Mouse (Mus musculus) heart, embryonic 14.5 days (tissue): ENCODE data around the gene Depdc1b. TPM values are rescaled to one million over a fixed set of nuclear protein-coding genes. Genes with fewer than 3 reads are reported as not detected.
A peak's percentile ranks its signal among the peaks of the same experiment; 100 is the strongest.

Experiments used
- ATAC-seq: fragments of 200-750 bp; cut with Nextera tagmentation; 2 replicates; pipeline ENCODE4 v1.8.0; 2017; ENCODE audit warnings: low read depth, moderate TSS enrichment; ENCODE audit not compliant: insufficient number of reproducible peaks, insufficient read depth, low FRiP score
- H3K27ac ChIP-seq, 2 experiments: fragments of 200-500 bp in 1 of 2; fragments of 300-500 bp in 1 of 2; sonication (generic) in 1 of 2; replicated peaks in 1 of 2; 2 replicates each; pipeline ENCODE4 v1.5.1; 2012 to 2014; ENCODE audit warnings: low read depth in 2 of 2, low read length in 2 of 2, control low read depth in 1 of 2, mild to moderate bottlenecking in 1 of 2, mixed read lengths in 1 of 2; ENCODE audit not compliant: control insufficient read depth in 1 of 2, insufficient read depth in 1 of 2
- H3K27me3 ChIP-seq: fragments of 300-500 bp; sonication (generic); 2 replicates; pipeline ENCODE4 v1.6.1; 2014; ENCODE audit warnings: mild to moderate bottlenecking, low read length, control low read depth; ENCODE audit not compliant: control insufficient read depth, insufficient read depth
- H3K36me3 ChIP-seq: fragments of 300-500 bp; sonication (generic); 2 replicates; pipeline ENCODE4 v1.6.1; 2014; ENCODE audit warnings: mild to moderate bottlenecking, control low read depth, low read length, mixed read lengths; ENCODE audit not compliant: control insufficient read depth, insufficient read depth
- H3K4me1 ChIP-seq, 2 experiments: fragments of 200-500 bp in 1 of 2; fragments of 300-500 bp in 1 of 2; sonication (generic) in 1 of 2; 2 replicates each; pipeline ENCODE4 v1.6.1; 2012 to 2014; ENCODE audit warnings: low read length in 2 of 2, control low read depth in 1 of 2, mixed read lengths in 1 of 2; ENCODE audit not compliant: control insufficient read depth in 2 of 2, insufficient read depth in 2 of 2
- H3K4me2 ChIP-seq: fragments of 300-500 bp; sonication (generic); 2 replicates; pipeline ENCODE4 v1.6.1; 2014; ENCODE audit warnings: mild to moderate bottlenecking, low read length
- H3K4me3 ChIP-seq, 2 experiments: fragments of 200-500 bp in 1 of 2; fragments of 300-500 bp in 1 of 2; sonication (generic) in 1 of 2; 2 replicates each; pipeline ENCODE4 v1.5.1; 2012 to 2014; ENCODE audit warnings: low read length in 2 of 2, mild to moderate bottlenecking in 2 of 2, control low read depth in 1 of 2, low read depth in 1 of 2, moderate library complexity in 1 of 2; ENCODE audit not compliant: control insufficient read depth in 1 of 2, insufficient read depth in 1 of 2
- H3K9ac ChIP-seq: fragments of 300-500 bp; sonication (generic); 2 replicates; pipeline ENCODE4 v1.6.1; 2014; ENCODE audit warnings: mild to moderate bottlenecking, low read length
- H3K9me3 ChIP-seq: fragments of 300-500 bp; sonication (generic); 2 replicates; pipeline ENCODE4 v1.6.1; 2016; ENCODE audit warnings: low read length, control low read depth; ENCODE audit not compliant: control insufficient read depth
- WGBS: fragments of 180-500 bp; shearing (Covaris S2); extraction: QIAGEN DNeasy Blood & Tissue Kit; methylation state at CpG from one replicate; pipeline ENCODE4 v1.1.7; 2014; 5-methylcytosine and 5-hydroxymethylcytosine counted together
- polyA plus RNA-seq: library from polyadenylated mRNA; unstranded; fragments of >200 nt; fragmentation: Nextera tagmentation; extraction: Ambion mirVana; gene quantifications from 2 replicates; pipeline ENCODE4 v1.2.1, GENCODE M21; 2014

Depdc1b gene
- polyA plus RNA-seq, 1 experiment from 2014 or later: 4.6 TPM

GRCm38 (mm10) chr13:108439012-108439411, 122.9 kb downstream of the Depdc1b start:
- Histone ChIP-seq H3K36me3 (no peaks in the 10 kb centered on the region), H3K9me3 (no peaks in the 10 kb centered on the region), H3K4me2 (no peak overlapping the region), H3K27me3 (no peaks in the 10 kb centered on the region), H3K4me3 (no peak overlapping the region), H3K4me1 (0 out of 4 replicates have a peak, but pooled peaks cover 0 to 4% of the 10 kb centered on the region in 2 experiments), H3K27ac (no peak overlapping the region), H3K9ac (no peak overlapping the region)
- no peak for ATAC-seq
- 94% methylated on average over 1 of the region's 1 CpGs for WGBS

DNA sequence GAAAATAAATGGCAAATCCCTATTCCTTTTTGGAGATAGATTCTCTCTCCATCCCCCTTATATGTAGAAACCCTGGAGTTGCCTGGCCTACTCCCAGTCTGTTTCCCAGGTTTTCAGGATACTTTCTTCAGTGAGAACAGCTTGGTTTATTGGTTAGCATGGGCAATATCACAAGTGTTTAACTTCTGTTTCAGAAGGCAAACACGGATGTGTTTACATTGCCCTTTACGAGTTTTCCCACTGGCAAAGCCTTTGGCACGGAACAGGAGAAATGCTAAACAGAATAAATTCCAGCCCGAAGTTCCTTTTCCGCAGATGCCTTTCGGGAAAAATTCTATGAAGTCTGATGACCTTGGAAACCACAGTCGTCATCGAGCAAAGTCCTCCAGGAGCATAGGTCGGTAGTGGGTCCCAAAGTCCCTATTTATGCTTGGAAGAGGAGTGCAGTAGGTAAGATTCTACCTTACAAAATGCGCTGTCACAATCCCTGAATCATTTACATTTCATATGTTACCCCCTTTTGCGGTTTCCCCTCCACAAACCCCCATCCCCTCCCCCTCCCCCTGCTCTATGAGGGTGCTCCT, 132.3 kb downstream of the Depdc1b start:
- no peak for ATAC-seq
- H3K4me3 ChIP-seq: no peak overlapping the region
- H3K9ac ChIP-seq: no peak overlapping the region
- H3K27ac ChIP-seq: no peak overlapping the region
- peaks cover 7 to 28% of the 10 kb centered on the region in 2 experiments for H3K4me1 ChIP-seq
- no peak overlapping the region for H3K4me2 ChIP-seq
- H3K27me3 ChIP-seq: no peaks in the 10 kb centered on the region
- H3K36me3 ChIP-seq: no peaks in the 10 kb centered on the region
- H3K9me3 ChIP-seq: no peaks in the 10 kb centered on the region
- 82% methylated on average over 11 of the region's 11 CpGs for WGBS

GRCm38 (mm10) chr13:108449116-108450097, 133.3 kb downstream of the Depdc1b start, which contains the start of gene Pde4d:
Pde4d (plus strand) TSS chr13:108449948.
- H3K9ac ChIP-seq: peak within 1 kb of the TSS; percentile 6; the same call in 1 of the 2 replicates
- no peaks in the 10 kb centered on the region for H3K9me3 ChIP-seq
- H3K27me3 ChIP-seq: no peaks in the 10 kb centered on the region
- no peak for ATAC-seq
- no peak within 1 kb of the TSS for H3K4me3 ChIP-seq
- no peaks in the 10 kb centered on the region for H3K36me3 ChIP-seq
- peaks cover 11 to 32% of the 10 kb centered on the region in 2 experiments for H3K4me1 ChIP-seq
- H3K27ac ChIP-seq: peak within 1 kb of the TSS; percentile 69 to 75
- 8% methylated on average over 10 of the region's 10 CpGs for WGBS
- H3K4me2 ChIP-seq: peak within 1 kb of the TSS; percentile 31

DNA sequence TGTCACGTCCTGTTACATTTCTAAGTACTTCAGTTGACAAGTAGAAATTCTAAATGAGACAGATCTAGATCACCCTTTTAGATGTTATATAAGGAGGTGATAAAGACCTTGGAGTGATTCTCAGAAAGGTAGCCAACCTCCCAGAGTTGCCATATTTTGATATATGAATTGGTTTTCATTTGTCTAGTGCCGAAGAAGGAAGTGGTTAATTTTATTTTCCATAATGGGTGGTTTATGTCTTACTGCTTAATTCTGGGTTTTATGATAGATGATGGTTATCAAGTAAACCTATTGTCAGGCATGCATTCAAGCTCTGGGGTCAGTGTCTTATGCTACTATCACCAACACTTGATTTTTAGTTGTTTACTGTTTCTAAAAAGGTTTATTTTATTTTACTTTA, 135.0 kb downstream of the Depdc1b start:
- Histone ChIP-seq H3K36me3 (no peaks in the 10 kb centered on the region), H3K4me1 (peaks cover 11 to 35% of the 10 kb centered on the region in 2 experiments), H3K4me2 (0 out of 2 replicates have a peak overlapping the region, but pooled peaks have one; percentile 31), H3K9ac (no peak overlapping the region), H3K9me3 (no peaks in the 10 kb centered on the region), H3K4me3 (no peak overlapping the region), H3K27ac (no peak overlapping the region), H3K27me3 (no peaks in the 10 kb centered on the region)
- WGBS: 83% methylated on average over 2 of the region's 2 CpGs
- no peak for ATAC-seq

DNA sequence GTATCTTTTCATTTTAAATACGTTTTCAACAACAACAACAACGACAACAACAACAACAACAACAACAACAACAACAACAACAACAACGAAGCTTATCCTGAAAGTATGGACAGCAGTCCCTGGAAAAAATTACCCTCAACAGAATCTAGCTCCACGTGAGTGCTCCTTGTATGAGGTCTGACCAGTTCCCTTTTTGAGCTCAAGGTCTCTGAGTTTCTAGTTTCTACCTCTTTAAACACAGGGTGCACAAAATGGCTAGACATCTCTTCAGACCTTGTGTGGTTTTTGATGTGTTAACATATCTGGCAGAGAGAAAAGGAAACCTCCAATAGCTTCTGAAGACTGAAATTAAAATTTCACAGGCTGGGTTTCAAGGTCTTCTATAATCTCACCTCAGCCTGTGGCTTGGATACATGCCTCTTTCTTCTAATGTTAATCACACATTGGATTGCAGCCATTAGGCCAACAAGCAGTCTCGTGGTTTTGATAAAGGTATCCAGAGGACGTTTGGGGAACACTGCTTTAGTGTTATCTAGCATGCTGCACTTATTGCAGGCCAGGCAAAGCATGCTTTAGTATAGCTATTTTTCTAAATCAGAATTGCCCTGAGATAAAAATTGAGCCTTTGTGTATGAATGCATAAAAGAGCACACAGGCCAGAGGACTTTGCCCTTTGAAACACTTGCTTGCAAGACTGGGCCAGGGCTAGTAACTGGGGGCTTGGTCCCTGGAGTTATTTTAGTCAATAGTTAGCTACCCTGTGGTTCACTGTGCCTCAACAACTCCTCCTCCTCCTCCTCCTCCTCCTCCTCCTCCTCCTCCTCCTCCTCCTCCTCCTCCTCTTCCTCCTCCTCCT, 137.2 kb downstream of the Depdc1b start:
- H3K27ac ChIP-seq: peak overlapping the region; percentile 51 to 56
- peak; percentile 75 for ATAC-seq
- no peak overlapping the region for H3K9ac ChIP-seq
- no peaks in the 10 kb centered on the region for H3K9me3 ChIP-seq
- no peak overlapping the region for H3K4me3 ChIP-seq
- peaks cover 11 to 35% of the 10 kb centered on the region in 2 experiments for H3K4me1 ChIP-seq
- no peaks in the 10 kb centered on the region for H3K36me3 ChIP-seq
- WGBS: 48% methylated on average over 6 of the region's 6 CpGs
- H3K27me3 ChIP-seq: no peaks in the 10 kb centered on the region
- no peak overlapping the region for H3K4me2 ChIP-seq

Other genes with a start within 250 kb of the Depdc1b start
- gene Ndufaf2, start 157.7 kb upstream of the Depdc1b start, polyA plus RNA-seq: 56.8 and 58.1 TPM in 2 replicates
- 11.8 and 12.5 TPM in 2 replicates for gene Ercc8, start 157.6 kb upstream of the Depdc1b start, polyA plus RNA-seq
- 2.3 and 2.9 TPM in 2 replicates for gene Elovl7, start 101.9 kb upstream of the Depdc1b start, polyA plus RNA-seq
- gene Pde4d, start 133.6 kb downstream of the Depdc1b start, polyA plus RNA-seq: 29.2 and 29.9 TPM in 2 replicates